Mouse (Mus musculus) spleen, adult 2 months (tissue): Measurements from ENCODE around the gene Slc8b1. TPM values are rescaled to one million over a fixed set of nuclear protein-coding genes. Genes with fewer than 3 reads are reported as not detected.

ENCODE experiments used
- DNase-seq, 2 experiments: peaks; one replicate each; pipeline versions ENCODE4 v3.0.0 to v3.0.0-alpha.2; 2012 to 2021; ENCODE audit warnings: low spot score in 2 of 2, low read depth in 1 of 2
- H3K27ac ChIP-seq: fragments of 200-500 bp; 2 replicates; pipeline ENCODE4 v1.5.1; 2012; ENCODE audit warnings: low read length, inconsistent platforms; ENCODE audit not compliant: insufficient read depth
- H3K27me3 ChIP-seq: fragments of 200-500 bp; 2 replicates; pipeline ENCODE4 v1.6.1; 2012; ENCODE audit warnings: mild to moderate bottlenecking, moderate library complexity, low read length, inconsistent platforms; ENCODE audit not compliant: control insufficient read depth, insufficient read depth
- H3K36me3 ChIP-seq: fragments of 200-500 bp; 2 replicates; pipeline ENCODE4 v1.6.1; 2012; ENCODE audit warnings: mild to moderate bottlenecking, low read length, inconsistent platforms; ENCODE audit not compliant: control insufficient read depth, insufficient read depth
- H3K4me1 ChIP-seq: fragments of 200-500 bp; 2 replicates; pipeline ENCODE4 v1.6.1; 2011; ENCODE audit warnings: inconsistent platforms; ENCODE audit not compliant: control insufficient read depth, insufficient read depth, insufficient read length
- H3K4me3 ChIP-seq: fragments of 200-500 bp; 2 replicates; pipeline ENCODE4 v1.5.1; 2011; ENCODE audit warnings: mild to moderate bottlenecking, inconsistent platforms; ENCODE audit not compliant: insufficient read depth, insufficient read length; ENCODE audit errors: extremely low read depth
- CTCF ChIP-seq: fragments of 200-500 bp; IDR thresholded peaks from 2 replicates; pipeline ENCODE4 v1.5.1; 2011; ENCODE audit warnings: mild to moderate bottlenecking, inconsistent platforms; ENCODE audit not compliant: insufficient read depth, insufficient read length, insufficient replicate concordance; ENCODE audit errors: extremely low read depth
- POLR2A ChIP-seq: fragments of 200-500 bp; IDR thresholded peaks from 2 replicates; pipeline ENCODE4 v1.6.1; 2011; ENCODE audit warnings: low read depth, low read length, inconsistent platforms
- WGBS: fragments of 180-500 bp; shearing (Covaris S2); methylation state at CpG from one replicate; pipeline ENCODE4 v1.1.7; 2018; 5-methylcytosine and 5-hydroxymethylcytosine counted together
- polyA plus RNA-seq: library from polyadenylated mRNA; depleted of rRNA; stranded (reverse); fragments of >200 nt; gene quantifications from 2 replicates; pipeline ENCODE4 v1.2.3, GENCODE M21; 2012

Slc8b1 gene
- polyA plus RNA-seq, 1 experiment, result 52.0 TPM

DNA sequence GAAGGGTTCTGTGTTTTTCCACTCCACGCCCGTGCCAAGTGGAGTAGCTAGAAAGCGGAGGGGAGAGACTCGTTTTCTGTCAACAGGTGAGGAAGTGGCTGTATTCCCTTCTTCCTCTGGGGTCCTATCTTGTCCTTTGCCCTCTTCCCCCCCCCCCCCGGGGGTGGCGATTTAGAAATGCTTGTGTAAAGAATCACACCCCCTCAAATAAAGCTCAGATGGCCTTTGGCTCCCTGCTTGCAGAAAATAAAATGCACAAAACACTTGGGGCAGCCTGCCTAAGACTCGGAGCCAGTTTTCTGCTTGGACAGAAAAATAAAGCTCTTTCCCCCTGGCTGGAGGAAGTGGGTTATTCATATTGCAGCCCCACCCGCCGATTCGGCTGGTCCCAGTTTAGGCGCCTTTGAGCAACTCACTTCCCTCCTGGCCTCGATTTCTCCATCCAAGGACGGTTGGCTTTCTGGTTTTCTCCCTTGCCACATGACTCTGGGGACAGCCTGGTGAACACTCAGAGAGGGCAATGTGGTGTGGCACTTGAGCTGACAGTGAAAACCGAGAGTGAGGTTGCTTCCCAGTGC is 764 bp downstream of the Slc8b1 start:
- TF ChIP-seq CTCF (no peak), POLR2A (no peak)
- 5% methylated on average over 14 of the region's 14 CpGs for WGBS
- peaks cover 4% of the 10 kb centered on the region; the same call in 1 of the 2 replicates for H3K4me1 ChIP-seq
- H3K27me3 ChIP-seq, result no peaks in the 10 kb centered on the region
- peak overlapping the region; percentile 73 for H3K27ac ChIP-seq
- H3K4me3 ChIP-seq, result peak overlapping the region; percentile 83; the same call in 1 of the 2 replicates
- no peaks in the 10 kb centered on the region; the same call in 1 of the 2 replicates for H3K36me3 ChIP-seq
- DNase-seq, result no peak

- no peak overlapping the region for H3K4me3 ChIP-seq
- no peaks in the 10 kb centered on the region for H3K27me3 ChIP-seq
- H3K27ac ChIP-seq, result no peak overlapping the region
- peaks cover 4% of the 10 kb centered on the region; the same call in 1 of the 2 replicates for H3K4me1 ChIP-seq
- H3K36me3 ChIP-seq, result no peaks in the 10 kb centered on the region; the same call in 1 of the 2 replicates
- TF ChIP-seq CTCF (no peak), POLR2A (no peak)
- DNase-seq, result no peak
- WGBS, result 82% methylated on average over 15 of the region's 15 CpGs
These were observed 2.1 kb downstream of the Slc8b1 start for GRCm38 (mm10) chr5:120512911-120513555.

DNA sequence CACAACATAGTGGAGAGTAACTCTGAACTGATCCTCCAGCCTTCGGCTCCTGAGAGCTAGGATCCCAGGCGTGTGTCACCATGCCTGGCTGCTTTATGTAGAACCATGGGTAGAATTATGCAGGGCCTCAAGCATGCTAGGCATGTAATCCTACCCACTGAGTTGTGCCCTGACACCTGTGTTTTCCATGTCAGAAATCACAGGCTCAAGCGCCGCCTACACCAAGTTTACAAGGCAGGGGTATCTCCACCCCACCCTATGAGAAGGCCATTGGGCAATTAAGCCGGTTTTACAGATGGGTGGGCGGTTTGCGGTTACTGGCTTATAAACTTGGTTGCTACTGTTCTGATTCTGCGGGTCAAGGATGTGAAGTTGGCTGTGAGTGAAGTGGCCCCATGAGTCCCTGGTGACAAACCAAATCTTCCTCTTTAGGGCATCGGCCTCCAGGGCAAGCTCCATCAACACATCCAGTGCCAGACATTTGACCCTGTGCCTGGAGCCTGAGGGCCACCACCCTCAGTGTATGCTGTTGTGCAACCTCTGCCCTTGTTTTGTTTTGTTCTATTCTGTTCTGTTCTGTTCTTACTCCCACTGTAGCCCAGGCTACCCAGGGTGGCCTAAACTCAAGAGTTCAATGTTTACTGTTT is 3.2 kb downstream of the Slc8b1 start:
- WGBS, result 84% methylated on average over 9 of the region's 9 CpGs

GRCm38 (mm10) chr5:120514754-120515153 is 3.8 kb downstream of the Slc8b1 start:
- TF ChIP-seq CTCF (no peak), POLR2A (no peak)
- 68% methylated on average over 4 of the region's 4 CpGs for WGBS
- H3K36me3 ChIP-seq, result no peaks in the 10 kb centered on the region; the same call in 1 of the 2 replicates
- H3K4me3 ChIP-seq, result no peak overlapping the region
- peak overlapping the region; percentile 46 for H3K27ac ChIP-seq
- no peak for DNase-seq
- H3K4me1 ChIP-seq, result peaks cover 4% of the 10 kb centered on the region; the same call in 1 of the 2 replicates
- H3K27me3 ChIP-seq, result no peaks in the 10 kb centered on the region

More for the DNA sequence above, 3.2 kb downstream of the Slc8b1 start:
- DNase-seq, result no peak
- Histone ChIP-seq H3K4me3 (no peak overlapping the region), H3K27ac (peak overlapping the region; percentile 46; the same call in 1 of the 2 replicates), H3K27me3 (no peaks in the 10 kb centered on the region), H3K4me1 (peaks cover 4% of the 10 kb centered on the region; the same call in 1 of the 2 replicates), H3K36me3 (no peaks in the 10 kb centered on the region; the same call in 1 of the 2 replicates)
- TF ChIP-seq POLR2A, result no peak
- TF ChIP-seq CTCF, result no peak

GRCm38 (mm10) chr5:120515451-120515850 is 4.5 kb downstream of the Slc8b1 start:
- peak overlapping the region; percentile 39; the same call in 1 of the 2 replicates for H3K27ac ChIP-seq
- no peaks in the 10 kb centered on the region for H3K27me3 ChIP-seq
- no peak for DNase-seq
- TF ChIP-seq CTCF (no peak), POLR2A (no peak)
- H3K4me3 ChIP-seq, result no peak overlapping the region
- H3K4me1 ChIP-seq, result peaks cover 4% of the 10 kb centered on the region; the same call in 1 of the 2 replicates
- H3K36me3 ChIP-seq, result peaks cover 3% of the 10 kb centered on the region; the same call in 1 of the 2 replicates
- 85% methylated on average over 7 of the region's 7 CpGs for WGBS

DNA sequence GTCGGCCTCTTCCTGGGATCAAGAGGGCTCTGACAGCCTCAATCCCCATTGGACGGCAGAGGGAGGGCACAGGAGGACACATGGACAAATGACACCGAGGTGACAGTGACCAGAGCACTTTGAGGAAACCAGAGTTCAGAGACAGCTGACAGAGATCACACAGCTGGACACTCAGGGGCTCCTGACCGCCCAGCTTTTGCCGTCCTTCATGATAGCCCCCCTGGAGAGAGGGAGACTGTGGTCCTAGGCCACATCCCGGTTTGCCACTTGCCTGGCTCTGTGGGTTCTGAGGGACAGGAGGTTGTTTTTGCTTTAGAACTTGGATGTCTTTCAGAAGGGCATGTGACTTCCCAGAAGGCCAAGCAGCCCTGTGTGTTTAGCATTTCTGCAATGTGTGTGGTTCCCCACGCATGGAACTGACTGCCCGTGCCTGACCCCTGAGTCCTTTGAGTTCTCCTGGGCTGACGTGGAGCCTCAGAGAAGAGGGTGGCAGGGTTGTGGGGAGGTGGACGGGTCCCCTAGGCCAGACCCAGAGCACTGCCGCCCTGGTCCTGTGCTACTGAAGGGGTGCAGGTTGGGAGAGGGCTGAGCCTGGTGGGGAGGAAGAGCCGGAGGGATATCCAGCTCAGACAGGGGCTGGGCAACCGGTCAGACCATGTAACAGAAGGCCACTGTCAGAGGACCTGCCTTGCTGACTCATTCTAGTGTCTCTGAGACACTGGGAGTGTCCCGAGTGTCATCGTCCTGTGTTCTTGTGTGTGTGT is 5.4 kb downstream of the Slc8b1 start:
- TF ChIP-seq POLR2A (no peak), CTCF (no peak)
- H3K4me1 ChIP-seq, result peaks cover 4% of the 10 kb centered on the region; the same call in 1 of the 2 replicates
- no peak overlapping the region for H3K4me3 ChIP-seq
- 75% methylated on average over 15 of the region's 15 CpGs for WGBS
- no peak for DNase-seq
- no peaks in the 10 kb centered on the region for H3K27me3 ChIP-seq
- peaks cover 3% of the 10 kb centered on the region; the same call in 1 of the 2 replicates for H3K36me3 ChIP-seq
- peak overlapping the region; percentile 63 for H3K27ac ChIP-seq
